Mouse (Mus musculus) frontal cortex, adult (tissue): ENCODE measurements at regions not wholly inside any gene's neighbourhood (a gene's known extent, or its start where the extent isn't known, plus 50 kb on each side); places are given as distances from the start of the nearest gene placed in this dataset.

Experiments
- ATAC-seq: cut with Nextera tagmentation; 2 replicates; pipeline ENCODE4 v1.9.2; 2017; ENCODE audit warnings: mild to moderate bottlenecking, moderate library complexity, mixed read lengths; ENCODE audit not compliant: low TSS enrichment

DNA sequence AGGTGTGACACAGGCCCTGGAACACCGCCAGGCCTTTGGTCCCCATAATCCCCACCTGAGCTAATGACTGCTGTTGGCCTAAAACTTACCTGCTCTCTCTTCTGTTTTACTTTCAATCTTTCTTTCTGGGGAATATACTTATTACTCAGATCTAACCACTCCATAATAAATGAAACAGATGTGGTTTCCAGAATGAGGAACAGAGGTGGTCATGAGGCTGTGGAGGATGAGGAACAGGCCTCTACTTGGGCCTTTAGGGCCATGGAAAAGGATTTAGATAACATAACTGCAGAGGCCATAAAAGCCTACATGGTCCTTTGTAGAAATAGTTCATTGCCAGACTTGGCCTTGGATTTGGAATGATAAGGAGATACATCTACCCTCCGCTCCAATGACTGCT is 74.1 kb downstream of the B3gnt5 start:
- no peak for ATAC-seq

GRCm38 (mm10) chr16:19834750-19835149 is 74.7 kb downstream of the B3gnt5 start:
- no peak for ATAC-seq

- no peak for ATAC-seq
These were observed 79.8 kb downstream of the B3gnt5 start for GRCm38 (mm10) chr16:19839831-19840230.

DNA sequence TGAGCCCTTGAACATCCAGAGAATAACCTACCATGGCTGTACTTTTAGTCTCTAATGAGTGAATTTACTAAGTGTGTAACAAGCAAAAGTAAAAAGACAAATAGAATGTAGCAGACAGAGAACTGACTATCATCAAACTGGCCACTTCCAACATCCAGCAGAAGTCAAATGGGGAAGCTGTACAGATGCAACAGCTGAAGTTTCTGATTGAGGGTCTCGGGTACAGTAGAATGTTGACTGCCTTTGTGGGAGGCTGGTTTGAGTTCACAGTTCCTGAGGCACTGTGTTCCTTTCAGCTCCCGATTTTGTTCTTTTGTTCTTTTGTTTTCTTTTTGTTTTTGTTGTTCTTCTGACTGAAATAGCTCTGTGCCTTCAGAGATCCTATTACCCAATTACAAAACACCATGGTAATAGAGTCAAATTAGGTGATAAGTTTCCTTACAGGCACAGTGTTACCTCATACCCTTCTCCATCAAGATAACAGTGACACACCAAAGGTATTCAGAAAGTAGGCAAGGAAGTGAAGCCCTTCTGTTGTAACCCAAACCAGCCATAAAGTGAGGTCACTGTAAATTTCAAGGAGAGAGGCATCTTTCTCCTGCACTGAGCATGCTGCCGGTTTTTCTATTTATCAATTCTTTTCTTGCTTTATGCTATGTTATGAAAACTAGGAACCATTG is 82.5 kb downstream of the B3gnt5 start:
- ATAC-seq, result no peak

- no peak for ATAC-seq
These were observed 83.7 kb downstream of the B3gnt5 start for GRCm38 (mm10) chr16:19843738-19844137.

DNA sequence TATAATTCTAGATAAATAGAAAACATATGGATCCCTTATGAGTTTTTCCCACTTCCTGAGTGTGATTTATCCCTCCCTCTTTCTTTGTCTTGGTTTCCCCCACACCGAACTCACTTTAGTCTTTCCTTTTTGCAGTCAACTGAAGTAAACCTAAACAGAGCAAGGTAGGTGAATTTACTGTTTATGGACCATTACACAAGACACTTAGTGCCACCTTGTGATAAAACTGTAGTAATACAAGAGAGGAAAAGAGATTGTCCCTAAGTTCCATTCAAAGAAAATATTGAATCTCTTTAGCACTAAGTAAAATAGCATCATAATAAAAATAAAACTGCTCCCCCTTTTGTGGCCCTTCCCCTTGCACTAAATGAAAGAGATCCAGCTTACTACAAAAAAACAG is 88.4 kb downstream of the B3gnt5 start:
- ATAC-seq, result no peak

DNA sequence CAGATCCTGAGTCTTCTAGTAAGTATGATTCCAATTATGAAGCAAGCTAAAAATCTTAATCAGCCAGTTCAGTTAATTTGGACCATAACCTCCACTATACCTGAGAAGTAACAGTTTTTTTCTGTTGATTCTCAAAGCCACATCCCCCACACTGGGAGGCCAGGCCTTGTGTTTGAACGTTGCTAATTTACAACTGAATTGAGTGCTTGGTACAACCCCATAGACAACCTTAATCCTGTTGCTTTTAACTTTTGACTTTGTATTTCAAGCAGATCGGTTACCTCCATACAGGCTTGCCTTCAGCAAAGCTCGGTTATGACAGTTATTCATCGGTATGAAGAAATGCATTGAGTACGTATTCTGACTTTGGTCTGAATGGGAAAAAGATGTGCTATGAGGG is 105.3 kb downstream of the B3gnt5 start:
- ATAC-seq, result no peak

- no peak for ATAC-seq
These were observed 105.9 kb downstream of the B3gnt5 start for GRCm38 (mm10) chr16:19865931-19866330.

GRCm38 (mm10) chr16:19869425-19869824 is 109.4 kb downstream of the B3gnt5 start:
- ATAC-seq, result no peak

DNA sequence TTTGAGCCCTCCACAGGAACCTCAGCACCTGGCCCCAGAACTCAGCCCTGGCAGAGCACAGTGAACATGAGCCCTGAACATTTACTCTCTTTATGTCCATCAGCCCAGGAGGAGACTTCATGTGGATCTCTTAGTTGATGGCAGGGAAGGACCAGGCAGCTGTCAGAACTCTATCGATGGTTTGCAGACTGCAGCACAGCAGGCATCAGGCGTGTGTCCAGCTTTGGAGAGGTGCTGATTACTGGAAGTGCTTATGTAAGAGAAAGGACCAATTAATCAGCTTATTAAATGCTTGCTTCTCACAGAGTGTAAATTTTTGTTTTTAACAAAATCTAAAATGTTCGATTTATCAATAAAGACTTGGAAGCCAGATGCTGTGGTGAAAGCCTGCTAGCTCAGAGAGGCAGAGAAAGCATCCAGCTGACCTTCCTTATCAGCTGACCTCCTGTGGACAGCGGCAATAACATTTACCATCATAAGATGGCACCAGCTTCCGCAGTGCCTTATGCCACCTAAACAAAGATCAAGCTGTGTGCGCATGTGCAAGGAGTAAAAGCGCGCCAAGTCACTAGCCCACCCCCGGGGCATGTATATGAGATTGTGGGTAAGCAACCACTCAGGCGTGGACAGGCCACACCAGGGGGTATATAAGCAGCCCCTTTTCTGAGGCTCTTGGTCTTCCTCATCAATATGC is 105.8 kb downstream of the Klhl6 start:
- ATAC-seq, result no peak

- peak; percentile 97 for ATAC-seq
These were observed 99.9 kb downstream of the Klhl6 start for GRCm38 (mm10) chr16:19882961-19883360.

GRCm38 (mm10) chr16:19883776-19884513 is 98.9 kb downstream of the Klhl6 start:
- ATAC-seq, result peak; percentile 88

GRCm38 (mm10) chr16:19884535-19884934 is 98.3 kb downstream of the Klhl6 start:
- ATAC-seq, result no peak

- ATAC-seq, result peak; percentile 74; the same call in 1 of the 2 replicates
These were observed 96.2 kb downstream of the Klhl6 start for GRCm38 (mm10) chr16:19886596-19886995.

DNA sequence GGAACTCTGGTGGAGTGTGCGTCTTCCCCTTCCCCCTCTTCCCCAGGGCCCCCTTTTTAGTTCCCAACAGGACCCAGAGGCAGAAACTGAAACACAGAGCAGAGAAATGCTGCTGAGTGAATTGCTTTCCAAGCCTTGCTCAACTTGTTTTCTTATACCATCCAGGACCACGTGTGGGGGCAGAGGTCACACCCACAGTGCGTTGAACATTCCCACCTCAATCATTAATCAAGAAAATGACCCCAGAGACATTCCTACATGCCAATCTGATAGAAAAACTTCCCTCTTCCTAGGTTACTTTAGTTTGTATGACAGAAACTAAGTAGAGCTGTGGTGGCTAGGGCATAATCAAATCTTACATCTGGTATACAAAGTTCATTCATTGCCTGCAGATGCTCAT is 93.3 kb downstream of the Klhl6 start:
- ATAC-seq, result no peak

- ATAC-seq, result no peak
These were observed 91.4 kb downstream of the Klhl6 start for GRCm38 (mm10) chr16:19891441-19891840.

GRCm38 (mm10) chr16:19894435-19894994 is 88.3 kb downstream of the Klhl6 start:
- ATAC-seq, result no peak
